Mouse (Mus musculus) bone marrow macrophage, adult 2 months (primary cell): ENCODE measurements around the gene Myo10.

Experiments
- CTCF ChIP-seq: IDR thresholded peaks from 2 replicates; pipeline ENCODE4 v1.5.1; 2012; ENCODE audit warnings: low read depth, mild to moderate bottlenecking, low read length, moderate library complexity
- POLR2A ChIP-seq: IDR thresholded peaks from 2 replicates; pipeline ENCODE4 v1.6.1; 2012; ENCODE audit warnings: mild to moderate bottlenecking, low read depth, low read length, borderline replicate concordance

DNA sequence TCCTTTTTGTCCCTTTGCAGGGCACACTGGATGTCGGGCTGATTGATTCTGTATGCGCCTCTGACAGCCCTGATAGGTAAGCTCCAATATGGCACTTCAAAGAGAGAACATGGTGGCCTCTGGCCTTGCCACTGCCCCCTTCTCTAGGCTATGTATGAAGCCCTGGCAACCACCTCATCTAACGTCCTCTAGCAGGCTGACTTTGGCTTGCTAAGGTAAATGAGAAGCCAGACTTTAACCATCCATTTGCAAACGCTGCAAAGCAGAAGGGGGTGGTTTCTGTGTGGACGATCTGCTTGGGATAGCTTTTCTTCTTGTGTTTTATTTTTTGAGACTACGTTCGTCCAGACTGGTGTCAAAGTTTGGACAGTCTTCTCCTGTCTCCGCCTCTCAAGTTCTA lies 174.9 kb downstream of the Myo10 start:
- TF ChIP-seq CTCF: no peak
- TF ChIP-seq POLR2A: no peak
